Mouse (Mus musculus) heart, postnatal 36 days (tissue): Measurements from ENCODE around the gene Gm11639. TPM values are rescaled to one million over a fixed set of nuclear protein-coding genes. Genes with fewer than 3 reads are reported as not detected.

ENCODE experiments used
- DNase-seq, 2 experiments: peaks; one replicate each; pipeline ENCODE4 v3.0.0; 2021 to 2022
- intact Hi-C: fragments of 180-260 bp; cut with DNase I; formaldehyde crosslinking; loops from one replicate; pipeline ENCODE4 v1.15.1; 2025
- total RNA-seq, 2 experiments: library from RNA; stranded (reverse); gene quantifications; 2 replicates each; pipeline ENCODE4 v1.2.3; 2021

Gene Gm11639
- total RNA-seq, 2 experiments from 2014 or later, result 0.03 TPM

DNA sequence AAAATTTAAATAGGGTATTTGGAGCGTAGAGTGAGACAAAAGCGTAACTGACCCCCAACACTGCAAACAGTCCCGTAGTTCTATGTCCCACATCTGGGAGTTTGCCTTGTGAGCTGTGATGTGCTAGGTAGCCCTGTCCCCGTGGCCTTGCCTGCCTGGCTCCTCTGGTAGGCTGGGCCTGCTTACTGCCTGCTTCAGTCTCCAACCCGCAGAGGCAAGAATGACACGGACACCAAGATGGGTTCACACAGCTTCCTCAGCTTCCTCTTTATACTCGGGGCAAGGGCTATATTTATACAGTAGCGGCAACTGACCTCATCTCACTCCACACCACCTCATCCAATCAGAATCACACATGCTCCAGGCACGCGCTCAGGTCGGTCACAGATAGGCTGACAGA lies 10.7 kb upstream of the Gm11639 start:
- no peak for DNase-seq
- intact Hi-C loops, result no loop called here

DNA sequence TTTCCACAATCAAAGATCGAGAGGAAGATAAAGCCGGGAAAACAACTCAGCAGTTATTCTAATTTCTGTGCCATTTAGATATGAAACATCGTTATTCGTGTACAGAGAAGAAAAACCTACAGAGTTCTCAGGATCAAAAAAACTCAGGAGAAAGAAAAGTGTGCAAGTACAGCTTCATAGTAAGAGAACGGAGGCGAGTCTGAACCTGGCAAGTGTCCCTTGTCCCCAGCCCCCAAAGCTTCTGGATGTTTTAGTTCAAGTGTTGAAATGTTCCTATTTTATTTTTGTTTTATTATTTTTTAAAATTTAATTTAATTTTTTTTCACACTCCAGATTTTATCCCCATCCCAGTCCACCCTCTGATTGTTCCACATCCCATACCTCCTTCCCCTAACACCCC lies 7.7 kb downstream of the Gm11639 start:
- no peak for DNase-seq
- intact Hi-C loops, result no loop called here

DNA sequence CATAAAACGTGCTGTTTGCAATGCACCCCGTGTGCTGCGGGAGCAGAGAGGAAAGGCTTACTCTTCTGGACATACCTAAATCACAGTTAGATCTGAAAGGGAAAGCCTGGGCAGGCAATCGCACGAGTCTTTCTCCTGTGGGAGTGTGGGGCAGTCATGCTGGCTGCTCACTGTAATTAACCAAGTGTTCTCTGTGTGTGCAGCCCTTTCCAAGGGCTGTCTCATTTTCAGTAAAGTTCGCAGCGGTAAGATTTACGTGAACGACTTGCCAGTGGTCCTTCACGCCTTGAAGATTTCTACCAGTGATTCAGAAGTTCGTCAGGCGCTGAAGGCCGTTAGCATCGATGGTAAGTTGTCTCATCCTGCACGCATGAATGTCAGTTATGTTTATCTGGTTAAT lies 18.6 kb downstream of the Gm11639 start:
- intact Hi-C loops, result no loop called here
- DNase-seq, result no peak

DNA sequence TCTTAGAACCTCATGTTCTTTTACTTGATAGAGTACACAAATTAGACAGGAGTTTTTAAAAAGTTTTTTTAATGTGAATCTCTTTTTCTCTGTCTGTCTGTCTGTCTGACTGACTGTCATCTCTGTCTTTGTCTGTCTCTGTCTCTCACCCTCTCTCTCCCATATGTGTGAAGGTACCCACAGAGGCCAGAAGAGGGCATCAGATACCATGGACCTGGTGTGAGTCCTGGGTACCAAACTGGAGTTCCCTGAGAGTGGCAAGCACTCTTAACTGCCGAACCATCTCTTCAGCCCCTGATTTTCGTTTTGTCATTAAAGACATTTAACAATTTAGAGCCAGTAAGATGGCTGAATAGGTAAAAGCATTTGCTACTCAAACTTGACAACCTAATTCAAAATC lies 21.6 kb downstream of the Gm11639 start:
- no peak for DNase-seq
- intact Hi-C loops, result no loop called here

DNA sequence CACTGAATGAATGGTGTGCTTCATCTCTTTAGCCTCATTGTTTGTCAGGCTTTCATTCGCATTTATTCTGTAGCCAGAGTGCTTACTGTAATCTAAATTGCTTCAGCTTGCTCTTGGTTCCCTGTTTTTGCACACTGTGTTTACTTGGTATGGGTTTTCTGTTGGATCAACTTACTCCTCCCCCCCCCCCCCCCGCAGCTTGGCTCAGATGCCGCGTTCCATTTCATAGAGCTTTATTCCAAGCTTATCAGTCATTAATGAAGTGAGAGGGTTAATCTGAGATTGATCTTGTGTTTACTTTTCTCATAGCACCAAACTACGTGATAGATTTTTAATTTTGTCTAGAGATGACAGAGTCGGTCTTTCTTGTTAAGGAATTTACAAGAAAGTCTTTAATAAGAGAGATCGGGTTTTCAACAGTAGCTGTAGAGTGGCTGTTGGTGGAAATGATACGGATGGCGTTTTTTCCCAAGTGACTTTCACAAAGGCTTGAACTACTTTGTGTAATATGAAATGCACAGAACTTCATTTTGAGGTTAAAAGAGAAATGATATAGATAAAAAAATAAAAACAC lies 59.6 kb downstream of the Gm11639 start:
- intact Hi-C loops, result no loop called here
- DNase-seq, result no peak

DNA sequence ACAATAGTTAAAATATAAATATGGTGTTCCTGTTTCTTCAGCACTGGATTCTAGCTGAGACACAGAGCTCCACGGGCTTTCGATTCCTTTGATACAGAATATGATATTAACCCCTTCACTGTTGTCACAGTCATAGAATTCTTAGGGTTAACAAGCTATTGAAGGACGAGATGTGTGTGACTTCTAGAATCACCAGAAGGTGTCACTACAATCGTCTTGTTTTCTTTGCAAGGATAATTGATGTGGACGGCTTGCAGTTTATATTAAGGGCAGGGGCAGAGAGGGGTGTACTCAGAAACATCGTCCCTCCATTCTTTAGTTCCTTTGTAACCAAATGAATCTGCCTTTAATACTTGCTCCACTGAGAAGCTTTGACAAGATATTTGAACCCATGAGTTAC lies 80.3 kb downstream of the Gm11639 start:
- DNase-seq, result no peak
- intact Hi-C loops, result no loop called here

DNA sequence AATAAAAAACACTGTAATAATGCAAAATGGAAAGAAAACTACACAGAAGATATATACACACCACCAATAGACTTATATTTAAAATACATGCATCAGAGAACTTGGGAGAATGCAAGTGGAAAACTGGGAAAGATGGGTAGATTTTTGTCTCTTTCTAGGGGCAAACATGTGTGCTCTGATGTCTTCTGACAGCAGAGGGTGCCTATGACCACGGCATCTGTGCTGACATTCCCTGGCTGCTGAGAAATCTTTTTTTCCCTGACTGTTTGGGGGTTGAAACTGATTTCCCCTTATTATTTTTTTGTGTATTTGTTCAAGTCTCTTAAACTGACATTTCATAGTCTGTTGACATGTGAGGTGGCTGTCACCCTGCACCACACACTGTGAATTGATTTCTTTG lies 81.6 kb downstream of the Gm11639 start:
- DNase-seq, result no peak
- intact Hi-C loops, result no loop called here

DNA sequence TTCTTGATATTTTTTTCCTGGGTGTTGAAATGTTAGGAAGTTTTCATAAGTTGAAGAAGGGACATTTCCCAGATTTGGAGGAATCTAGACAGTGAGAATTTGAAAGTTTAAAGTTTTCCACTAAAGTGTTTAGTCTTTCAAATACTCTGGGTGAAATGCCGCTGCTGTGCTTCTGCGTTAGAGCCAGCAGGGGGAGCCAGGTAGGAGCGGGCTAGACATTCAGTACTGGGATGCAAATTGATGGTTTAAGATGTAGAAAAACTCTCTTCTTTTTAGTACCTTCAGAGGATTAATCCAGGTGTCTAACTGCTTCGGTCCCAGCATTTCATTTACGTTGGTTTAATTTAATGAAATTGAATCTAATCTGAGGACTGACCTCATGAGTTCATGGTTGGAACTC lies 82.6 kb downstream of the Gm11639 start:
- intact Hi-C loops, result loop anchor here (1.0 kb wide), 1 partner anchor 178 kb away; no protein-coding TSS in a partner anchor
- DNase-seq, result peak; percentile 5 to 47

DNA sequence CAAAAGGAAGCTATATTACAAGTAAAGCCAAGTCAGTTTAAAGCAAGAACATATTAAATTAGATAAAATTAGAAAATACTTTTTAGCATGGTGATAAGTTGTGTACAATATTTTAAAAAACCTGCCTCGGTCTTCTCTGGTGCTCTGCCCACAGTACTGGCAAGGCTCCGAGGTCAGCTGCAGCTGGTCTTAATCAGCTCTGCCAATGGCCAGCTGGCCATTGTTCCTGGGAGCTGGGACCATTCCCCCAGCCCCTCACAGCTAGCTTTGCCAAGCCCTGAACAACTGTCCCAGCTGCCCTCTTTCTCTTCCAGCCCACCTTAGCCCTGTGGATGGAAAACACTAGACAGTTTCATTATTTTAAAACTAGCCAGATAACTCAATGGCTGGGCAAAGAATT lies 93.3 kb downstream of the Gm11639 start:
- no peak for DNase-seq
- intact Hi-C loops, result no loop called here

DNA sequence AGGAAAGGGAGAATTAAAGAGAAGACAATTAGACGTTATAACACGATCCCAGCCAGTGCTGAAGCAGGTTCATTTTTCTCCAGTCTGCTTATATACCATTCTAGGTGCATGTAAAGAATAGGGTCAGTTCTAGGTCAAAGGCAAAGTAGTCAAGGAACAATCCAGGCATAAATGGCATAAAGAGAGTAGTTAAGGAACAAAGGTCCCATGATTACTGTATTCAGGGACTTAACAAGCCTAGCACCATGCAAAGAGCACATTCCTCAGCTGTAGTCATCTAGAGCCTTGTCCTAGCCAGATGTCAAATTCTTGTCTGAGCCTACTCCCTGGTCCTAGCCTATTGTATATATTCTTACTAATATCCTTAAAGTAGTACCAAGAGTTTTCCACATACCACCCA lies 259.2 kb downstream of the Gm11639 start:
- no peak for DNase-seq
- intact Hi-C loops, result no loop called here

DNA sequence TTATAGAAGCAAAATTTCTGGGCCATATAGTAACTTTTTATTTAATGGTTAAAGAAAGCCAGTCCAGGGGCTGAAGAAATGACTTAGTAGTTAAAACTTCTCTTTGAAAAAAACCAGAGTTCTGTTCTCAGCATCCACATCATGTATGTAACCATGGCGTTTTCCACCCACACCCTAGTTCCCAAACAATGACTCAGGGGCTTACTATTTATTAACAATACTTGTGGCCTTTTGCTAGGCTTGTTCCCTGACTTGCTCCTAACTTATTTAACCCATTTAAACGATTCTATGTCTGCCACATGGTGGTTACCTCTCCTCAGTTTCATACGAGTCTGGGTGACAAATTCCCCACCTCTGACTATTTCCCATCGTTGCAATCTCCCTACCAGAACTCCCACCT lies 266.8 kb downstream of the Gm11639 start:
- intact Hi-C loops, result no loop called here
- no peak for DNase-seq

DNA sequence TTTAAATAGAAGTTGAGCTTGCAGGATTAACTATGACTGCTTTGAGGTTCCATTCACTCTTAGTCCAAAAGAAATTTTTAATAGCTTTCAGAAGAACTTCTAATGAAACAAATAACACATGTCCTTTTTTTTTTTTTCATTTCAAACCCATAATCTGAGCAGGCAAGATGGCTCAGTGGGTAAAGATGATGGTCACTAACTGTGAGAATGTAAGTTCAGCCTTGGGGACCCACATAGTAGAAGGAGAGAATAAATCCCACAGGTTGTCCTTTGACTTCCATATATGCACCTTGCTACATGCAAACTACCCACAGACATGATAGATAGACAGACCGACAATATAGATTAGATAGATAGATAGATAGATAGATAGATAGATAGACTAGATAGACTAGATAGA lies 282.4 kb downstream of the Gm11639 start:
- intact Hi-C loops, result no loop called here
- no peak for DNase-seq

DNA sequence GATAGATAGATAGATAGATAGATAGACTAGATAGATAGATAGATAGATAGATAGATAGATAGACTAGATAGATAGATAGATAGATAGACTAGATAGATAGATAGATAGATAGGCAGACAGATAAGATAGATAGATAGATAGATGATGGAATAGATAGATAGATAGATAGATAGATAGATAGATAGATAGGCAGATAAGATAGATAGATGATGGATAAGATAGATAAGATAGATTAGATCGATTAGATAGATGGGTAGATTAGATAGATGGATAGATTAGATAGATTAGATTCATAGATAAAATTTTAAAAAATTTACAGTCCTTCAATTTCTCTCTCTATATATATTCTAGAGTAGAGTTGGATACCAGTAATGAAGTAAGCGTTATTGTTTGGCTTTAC lies 282.9 kb downstream of the Gm11639 start:
- intact Hi-C loops, result no loop called here
- DNase-seq, result no peak

DNA sequence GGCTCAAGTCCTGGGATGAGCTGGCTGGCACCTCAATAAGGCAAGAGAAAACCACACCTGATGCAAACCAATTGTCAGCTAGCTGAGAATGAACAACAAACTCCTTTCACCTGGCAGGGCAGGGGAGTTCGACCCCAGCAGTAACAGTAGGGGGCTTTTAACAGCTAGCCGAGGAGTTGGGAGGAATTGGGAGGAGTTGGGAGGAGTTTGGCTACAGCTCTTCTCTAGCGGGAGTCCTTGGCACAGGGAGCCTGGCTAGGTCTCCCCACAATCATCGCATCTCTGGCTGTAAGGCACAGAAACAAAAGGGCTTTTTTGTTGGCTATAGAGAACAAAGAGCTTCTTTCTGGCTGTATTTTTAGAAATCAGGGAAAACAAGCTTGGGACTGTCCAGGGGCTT lies 285.8 kb downstream of the Gm11639 start:
- intact Hi-C loops, result no loop called here
- DNase-seq, result no peak

DNA sequence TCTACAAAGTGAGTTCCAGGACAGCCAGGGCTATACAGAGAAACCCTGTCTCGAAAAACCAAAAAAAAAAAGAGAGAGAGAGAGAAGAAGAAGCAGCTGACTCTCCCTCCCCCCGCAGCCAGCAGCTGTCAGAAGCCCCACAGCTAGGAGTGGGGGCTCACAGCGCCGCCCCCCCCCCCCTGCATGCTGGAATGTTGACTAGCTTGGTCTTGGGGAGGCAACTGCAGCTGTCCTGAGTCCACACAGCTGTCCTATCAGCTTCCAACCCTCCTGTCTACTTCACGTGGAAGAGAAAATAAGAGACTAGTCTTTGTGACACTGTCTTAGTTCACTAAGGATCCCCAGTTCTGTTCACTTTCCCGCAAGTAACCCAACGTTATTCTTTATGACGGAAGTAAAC lies 287.0 kb downstream of the Gm11639 start:
- intact Hi-C loops, result no loop called here
- DNase-seq, result no peak

DNA sequence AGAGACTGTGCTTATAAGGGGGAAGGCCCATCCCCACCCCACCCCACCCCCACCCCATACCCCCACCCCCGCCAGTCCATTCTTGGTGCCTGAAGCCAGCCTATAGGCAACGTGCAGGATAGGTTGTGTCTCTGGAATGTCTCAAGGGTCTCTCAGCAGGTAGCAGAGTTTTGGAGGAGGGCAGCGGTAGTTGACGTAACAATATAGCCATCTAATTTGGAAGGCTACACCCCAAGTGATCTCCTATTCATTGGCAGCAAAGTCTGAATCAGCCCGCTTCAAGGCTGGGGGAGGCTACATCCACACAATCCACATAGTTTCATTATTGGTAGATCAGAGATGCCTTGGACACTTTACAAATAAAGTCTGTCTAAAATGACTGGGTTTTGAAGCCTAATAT lies 292.5 kb downstream of the Gm11639 start:
- DNase-seq, result no peak
- intact Hi-C loops, result no loop called here

DNA sequence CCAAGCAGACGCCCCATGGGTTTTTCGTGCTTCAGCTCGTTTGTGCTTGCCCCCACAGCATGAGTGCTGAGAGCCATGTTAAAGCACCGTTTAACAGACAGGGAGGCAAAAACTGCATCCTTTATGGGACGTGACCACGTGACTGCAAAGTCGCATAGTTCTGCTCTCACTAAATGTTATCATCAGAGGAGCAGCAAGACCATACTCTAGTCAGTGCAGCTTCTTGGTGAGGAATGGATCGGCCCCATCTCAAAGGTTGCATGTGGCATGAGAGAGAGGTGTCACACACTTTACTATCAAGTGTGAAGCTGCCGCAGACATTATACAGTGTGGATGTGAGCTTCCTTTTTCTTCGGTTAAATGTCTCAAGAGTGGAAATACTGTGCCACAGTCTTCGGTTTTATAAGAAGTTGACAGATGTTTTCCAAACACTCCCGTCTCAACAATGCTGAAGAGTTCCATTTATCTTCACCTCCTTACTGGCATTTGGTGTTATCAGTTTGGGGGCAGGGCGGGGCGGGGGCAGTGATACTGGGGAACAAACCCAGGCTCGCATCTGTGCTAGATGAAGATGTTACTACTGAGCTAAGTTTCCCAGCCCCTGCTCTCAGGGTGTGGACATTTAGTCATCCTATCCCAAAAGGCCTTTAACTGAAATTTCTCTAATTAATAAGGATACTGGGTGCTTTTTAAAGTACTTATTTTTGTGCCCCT lies 296.0 kb downstream of the Gm11639 start:
- no peak for DNase-seq
- intact Hi-C loops, result no loop called here

DNA sequence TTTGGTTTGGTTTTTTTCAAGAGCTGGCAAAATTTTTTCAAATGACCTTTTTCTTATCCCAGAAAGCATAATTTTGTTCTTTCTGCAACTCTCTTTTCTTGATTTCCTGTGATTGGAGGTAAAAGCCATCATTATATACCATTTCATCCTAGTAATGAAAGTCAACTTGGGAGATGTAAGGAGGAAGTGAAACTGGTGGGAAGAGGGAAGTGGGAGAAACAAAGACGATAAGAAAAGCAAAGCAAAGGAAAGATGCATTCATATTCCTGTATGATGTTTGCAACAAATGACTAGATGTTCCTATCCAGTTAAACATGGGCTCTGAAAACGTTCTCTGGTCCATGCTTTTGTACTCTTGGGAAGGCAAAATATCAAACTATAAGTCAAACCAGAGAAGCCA lies 323.7 kb downstream of the Gm11639 start:
- intact Hi-C loops, result no loop called here
- DNase-seq, result no peak

DNA sequence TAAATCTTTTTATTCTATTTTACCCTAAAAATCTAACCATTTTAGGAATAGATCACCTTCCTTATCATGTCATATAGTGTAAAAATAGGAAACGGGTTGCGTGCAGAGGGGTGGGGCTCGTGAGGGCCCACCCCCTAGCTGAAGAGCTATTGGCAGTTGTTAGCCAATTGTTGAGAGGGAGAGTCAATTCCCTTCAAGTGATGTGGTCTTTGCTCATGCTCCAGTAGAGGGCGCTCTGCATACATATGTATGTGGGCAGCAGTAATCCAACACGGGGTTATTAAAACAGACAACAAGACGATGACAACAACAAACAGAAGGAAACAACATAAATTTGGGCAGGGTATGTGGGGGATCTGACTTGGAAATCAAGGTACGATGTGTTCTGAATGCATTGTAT lies 335.6 kb downstream of the Gm11639 start:
- DNase-seq, result no peak

DNA sequence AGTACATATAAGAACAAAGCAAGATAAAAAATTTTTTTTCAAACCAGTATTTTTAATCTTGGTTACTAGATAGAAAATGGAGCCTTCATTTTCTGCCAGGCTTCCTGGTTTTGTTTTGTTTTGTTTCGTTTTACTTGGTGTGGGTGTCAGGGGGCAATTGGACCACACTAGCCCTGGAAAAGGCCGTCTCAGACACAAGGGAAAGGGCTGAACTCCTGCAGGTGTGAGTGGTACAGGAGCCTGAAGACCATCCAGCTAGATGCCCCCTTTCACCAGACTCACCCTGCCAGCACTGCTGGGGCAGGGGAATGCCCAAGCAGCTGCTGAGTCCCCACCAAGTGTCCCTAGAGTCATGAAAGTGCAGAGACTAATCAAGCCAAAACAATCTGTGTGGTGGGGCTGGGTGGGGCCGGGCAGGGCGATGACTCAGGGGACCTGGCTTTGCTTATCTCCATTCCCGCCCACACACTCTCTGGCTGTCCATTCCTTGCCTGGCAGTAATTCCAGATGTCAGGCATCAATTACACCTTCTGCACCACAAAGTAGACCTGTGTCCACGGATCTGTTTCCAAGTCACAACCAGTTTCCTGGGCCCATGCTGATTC lies 343.3 kb downstream of the Gm11639 start:
- DNase-seq, result no peak
- intact Hi-C loops, result no loop called here

More for the DNA sequence above, 335.6 kb downstream of the Gm11639 start:
- intact Hi-C loops, result no loop called here

DNA sequence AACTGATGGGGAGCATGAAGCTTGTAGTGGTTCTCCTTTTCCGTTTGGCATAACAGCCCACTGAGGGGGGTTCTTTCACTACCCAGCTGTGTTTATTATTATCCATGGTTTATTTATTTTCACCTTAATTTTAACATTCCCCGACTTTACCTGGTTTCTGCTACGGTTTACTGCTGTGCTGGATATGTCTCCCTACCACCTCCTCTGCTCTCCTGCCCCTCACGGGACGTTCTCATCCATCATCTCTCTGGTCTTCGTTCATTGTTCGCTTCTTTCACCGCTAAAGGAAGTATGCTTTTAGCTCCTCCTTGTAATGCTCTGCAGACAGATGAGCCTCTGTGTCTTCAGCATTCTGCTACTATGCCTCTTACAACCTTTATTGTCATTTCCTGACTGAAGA lies 344.0 kb downstream of the Gm11639 start:
- no peak for DNase-seq
- intact Hi-C loops, result no loop called here

DNA sequence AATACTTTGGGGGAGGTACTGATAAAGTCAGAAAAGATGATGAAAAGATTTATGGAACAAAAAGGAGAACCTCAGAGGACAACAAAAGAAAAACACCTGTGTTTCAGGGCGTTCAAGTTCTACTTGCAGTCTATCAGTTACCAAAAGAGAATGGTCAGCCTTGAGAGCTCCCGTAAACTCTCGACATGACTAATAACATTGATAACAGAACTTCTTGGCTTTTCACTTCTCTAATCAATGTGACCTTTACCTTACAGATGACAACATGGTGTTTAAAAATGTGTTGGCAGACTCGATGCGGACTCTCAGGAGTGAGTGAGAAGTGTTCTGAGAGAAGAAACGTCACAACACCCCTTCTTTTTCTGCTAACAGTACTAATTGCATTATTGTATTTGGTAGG lies 344.7 kb downstream of the Gm11639 start:
- no peak for DNase-seq
- intact Hi-C loops, result no loop called here
